In the genomic region with DNA sequence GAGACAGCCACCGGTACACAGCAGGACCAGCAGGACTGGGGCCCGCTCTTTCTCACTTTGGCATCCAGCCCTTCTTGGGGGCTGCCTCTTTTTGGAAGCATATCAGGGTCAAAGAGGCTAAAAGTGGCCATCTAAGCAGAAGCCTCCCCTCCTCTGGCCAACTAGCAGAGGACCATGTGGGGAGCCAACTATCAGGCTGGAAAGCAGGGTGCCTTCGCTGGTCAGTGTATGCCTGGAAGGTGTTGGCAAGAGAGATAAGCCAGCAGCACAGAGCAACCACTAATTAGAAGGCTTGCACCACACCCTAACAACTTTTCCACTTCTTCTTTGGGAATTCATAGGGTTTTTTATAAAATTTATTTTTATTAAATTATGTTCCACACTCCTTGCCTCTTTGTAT, we compare ENCODE assay signal across 8 mouse cellular contexts. TPM values are rescaled to one million over a fixed set of nuclear protein-coding genes. Genes with fewer than 3 reads are reported as not detected.
DNase-seq lines count a peak whose midpoint lies in the region; ATAC-seq and TF ChIP-seq lines count a peak whose summit lies in the region.

No protein-coding gene starts in this region.

- H3K27ac ChIP-seq in heart, adult 2 months, result peak overlapping the region; percentile 75
- no peak overlapping the region for H3K27ac ChIP-seq in testis, adult 2 months (ENCODE audit: control insufficient read depth, insufficient read depth, low read depth, low read length)
- no peak overlapping the region for H3K27ac ChIP-seq in liver, embryonic 12.5 days
- H3K27ac ChIP-seq in stomach, postnatal 0 days (replicated peaks), result peak overlapping the region; percentile 87

- intact Hi-C loops in heart, adult 2 months (cut with DNase I), result loop anchor here (5.0 kb wide), 1 partner anchor 178 kb away; no protein-coding TSS in a partner anchor
- intact Hi-C loops in heart, postnatal 14 days (cut with DNase I), result loop anchor here (5.0 kb wide), 1 partner anchor 97 kb away; no protein-coding TSS in a partner anchor
- intact Hi-C loops in left cerebral cortex, postnatal 25 days (cut with DNase I), result no loop called here

- no peak for TF ChIP-seq CTCF in heart, adult 2 months (IDR thresholded peaks at IDR 0.05)
- TF ChIP-seq CTCF in testis, adult 2 months (IDR thresholded peaks at IDR 0.05; ENCODE audit: control insufficient read depth, insufficient read depth, insufficient replicate concordance, low read depth, low read length), result no peak
- TF ChIP-seq CTCF in stomach, postnatal 0 days (IDR thresholded peaks at IDR 0.05; ENCODE audit: low read depth), result no peak

- H3K4me1 ChIP-seq in heart, adult 2 months (ENCODE audit: control insufficient read depth, insufficient read depth, low read length), result no peaks in the 10 kb centered on the region
- peaks cover 13% of the 10 kb centered on the region for H3K4me1 ChIP-seq in testis, adult 2 months (ENCODE audit: control insufficient read depth, insufficient read depth, low read length)
- H3K4me1 ChIP-seq in liver, embryonic 12.5 days, result no peaks in the 10 kb centered on the region
- H3K4me1 ChIP-seq in stomach, postnatal 0 days (replicated peaks; ENCODE audit: control insufficient read depth, insufficient read depth), result no peaks in the 10 kb centered on the region; the same call in 1 of the 2 replicates

- peak overlapping the region; percentile 55 for H3K4me2 ChIP-seq in liver, embryonic 12.5 days
- H3K4me2 ChIP-seq in stomach, postnatal 0 days (replicated peaks; ENCODE audit: low read depth), result peak overlapping the region; percentile 60

- H3K36me3 ChIP-seq in heart, adult 2 months (ENCODE audit: control insufficient read depth, insufficient read depth, low read length), result no peaks in the 10 kb centered on the region
- no peaks in the 10 kb centered on the region for H3K36me3 ChIP-seq in testis, adult 2 months (ENCODE audit: control insufficient read depth, insufficient read depth, low read length)
- no peaks in the 10 kb centered on the region for H3K36me3 ChIP-seq in liver, embryonic 12.5 days
- H3K36me3 ChIP-seq in stomach, postnatal 0 days (ENCODE audit: control insufficient read depth, insufficient read depth, low read length), result no peaks in the 10 kb centered on the region

- no peak for TF ChIP-seq EP300 in heart, adult 2 months (IDR thresholded peaks at IDR 0.05; ENCODE audit: insufficient read depth, low read depth, low read length)
- TF ChIP-seq EP300 in stomach, postnatal 0 days (optimal IDR thresholded peaks at IDR 0.05), result no peak

- DNase-seq in heart, adult 2 months, result no peak
- no peak for DNase-seq in heart, postnatal 14 days
- DNase-seq in testis, postnatal 14 days (ENCODE audit: low spot score), result no peak
- DNase-seq in stomach, postnatal 0 days (ENCODE audit: low spot score), result no peak
- no peak for DNase-seq in cerebellum, adult 11 months
- DNase-seq in left cerebral cortex, postnatal 25 days (ENCODE audit: low spot score in 2 of 2), result no peak

- no peaks in the 10 kb centered on the region for H3K27me3 ChIP-seq in heart, adult 2 months (ENCODE audit: control insufficient read depth, insufficient read depth, low read length)
- H3K27me3 ChIP-seq in testis, adult 2 months (ENCODE audit: control insufficient read depth, insufficient read depth, low read length), result no peaks in the 10 kb centered on the region; the same call in none of the 2 replicates
- H3K27me3 ChIP-seq in liver, embryonic 12.5 days (replicated peaks), result peaks cover 53% of the 10 kb centered on the region
- H3K27me3 ChIP-seq in stomach, postnatal 0 days (ENCODE audit: control insufficient read depth, insufficient read depth, low read length), result no peaks in the 10 kb centered on the region

- no peak for TF ChIP-seq POLR2A in heart, adult 2 months (IDR thresholded peaks at IDR 0.05; ENCODE audit: insufficient read depth, low read depth, low read length)
- TF ChIP-seq POLR2A in testis, adult 2 months (IDR thresholded peaks at IDR 0.05; ENCODE audit: control insufficient read depth, low read depth, low read length), result no peak

- H3K4me3 ChIP-seq in heart, adult 2 months, result peak overlapping the region; percentile 51
- H3K4me3 ChIP-seq in testis, adult 2 months (ENCODE audit: control insufficient read depth, low read depth, low read length), result peak overlapping the region; percentile 84; the same call in 1 of the 2 replicates
- peak overlapping the region; percentile 30; the same call in 1 of the 2 replicates for H3K4me3 ChIP-seq in liver, embryonic 12.5 days
- H3K4me3 ChIP-seq in stomach, postnatal 0 days (ENCODE audit: low read depth, low read length), result peak overlapping the region; percentile 57

- 10% methylated on average over 3 of the region's 3 CpGs for WGBS in heart, adult 2 months
- 19% methylated on average over 3 of the region's 3 CpGs for WGBS in liver, embryonic 12.5 days (ENCODE audit: insufficient replicate concordance)
- 23% methylated on average over 3 of the region's 3 CpGs for WGBS in stomach, postnatal 0 days

- ATAC-seq in liver, embryonic 12.5 days, result no peak
- peak; percentile 42; the same call in 1 of the 2 replicates for ATAC-seq in stomach, postnatal 0 days (ENCODE audit: low FRiP score, low TSS enrichment)

- H3K79me2 ChIP-seq in heart, adult 2 months (replicated peaks; ENCODE audit: control insufficient read depth, insufficient read depth, low read length), result no peaks in the 10 kb centered on the region

- no peaks in the 10 kb centered on the region for H3K9me3 ChIP-seq in liver, embryonic 12.5 days (replicated peaks)
- no peaks in the 10 kb centered on the region for H3K9me3 ChIP-seq in stomach, postnatal 0 days (ENCODE audit: control insufficient read depth, low read length)

- H3K9ac ChIP-seq in heart, adult 2 months (ENCODE audit: low read depth, low read length), result no peak overlapping the region
- no peak overlapping the region for H3K9ac ChIP-seq in liver, embryonic 12.5 days
- peak overlapping the region; percentile 23; the same call in 1 of the 2 replicates for H3K9ac ChIP-seq in stomach, postnatal 0 days (ENCODE audit: low read length)

RNA-seq across cellular contexts. Expression of a gene that starts 0.3 kb away (rescaled TPM):
- total RNA-seq in heart, adult 2 months (2021), result 1 to 10 TPM; 6.4 to 8.8 TPM
- 4.0 and 6.6 TPM in 2 replicates for polyA plus RNA-seq in heart, adult 2 months (2012; rRNA removed)
- total RNA-seq in heart, postnatal 14 days (2021), result 10 to 100 TPM; 10.6 to 13.0 TPM
- 27.7 and 33.5 TPM in 2 replicates for polyA plus RNA-seq in testis, adult 2 months (2012; rRNA removed)
- 1.1 TPM in 2 replicates for polyA plus RNA-seq in liver, embryonic 12.5 days (2016; fragmentation: Nextera tagmentation; extraction: Ambion mirVana)
- polyA plus RNA-seq in stomach, postnatal 0 days (2015; fragmentation: Nextera tagmentation; extraction: Ambion mirVana), result 2.5 and 3.2 TPM in 2 replicates
- total RNA-seq in left cerebral cortex, postnatal 25 days (2021), result 10 to 100 TPM; 48.9 to 54.1 TPM

RNA-seq across cellular contexts. Expression of a gene that starts 50.4 kb away (rescaled TPM):
- total RNA-seq in heart, adult 2 months (2021), result 1 to 10 TPM; 2.3 to 2.6 TPM
- polyA plus RNA-seq in heart, adult 2 months (2012; rRNA removed), result 2.1 and 4.0 TPM in 2 replicates
- 1 to 10 TPM; 2.4 to 4.2 TPM for total RNA-seq in heart, postnatal 14 days (2021)
- polyA plus RNA-seq in testis, adult 2 months (2012; rRNA removed), result 5.8 and 6.5 TPM in 2 replicates
- polyA plus RNA-seq in liver, embryonic 12.5 days (2016; fragmentation: Nextera tagmentation; extraction: Ambion mirVana), result 0.44 and 0.50 TPM in 2 replicates
- polyA plus RNA-seq in stomach, postnatal 0 days (2015; fragmentation: Nextera tagmentation; extraction: Ambion mirVana), result 0.42 and 0.85 TPM in 2 replicates
- 1 to 10 TPM; 1.4 to 2.2 TPM for total RNA-seq in left cerebral cortex, postnatal 25 days (2021)

Comparison
In these comparisons a context has a peak if more than half of its experiments do, and no peak if none do; other contexts are left out.
1. H3K27ac ChIP-seq: peak in heart, adult 2 months (single experiment) and stomach, postnatal 0 days (single experiment); none in testis, adult 2 months (single experiment) and liver, embryonic 12.5 days (single experiment).
2. H3K4me3 ChIP-seq: peak in every context shown above with its lines; median percentile 84 in testis, adult 2 months; 57 in stomach, postnatal 0 days; 51 in heart, adult 2 months; 30 in liver, embryonic 12.5 days.